ENCODE assay signal across 19 mouse cellular contexts in the genomic region with DNA sequence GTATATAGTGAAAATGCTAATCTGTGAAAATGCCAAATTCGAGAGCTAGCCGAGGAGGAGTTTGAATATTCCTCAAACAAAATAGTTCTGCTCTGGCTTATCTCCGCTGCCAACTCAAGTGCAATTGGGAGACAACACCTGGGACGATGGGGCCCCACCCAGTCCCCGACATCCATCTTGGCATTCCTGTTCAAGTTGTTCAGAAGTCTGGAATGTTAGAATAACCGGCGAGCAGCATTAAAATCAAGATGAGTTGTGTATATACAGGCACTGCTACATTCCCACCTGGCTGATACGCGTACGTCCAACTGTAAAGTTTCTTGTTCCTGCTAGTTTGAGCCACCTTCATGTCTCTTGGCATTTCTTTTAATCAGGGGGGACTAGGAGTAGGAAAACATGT.
DNase-seq lines count a peak whose midpoint lies in the region; ATAC-seq and TF ChIP-seq lines count a peak whose summit lies in the region.
"Had no signal": no experiment of that assay in that cellular context is flagged by ENCODE, and none has a peak within 500 bp of the region (broad histone marks: within the 10 kb centered on the region; RNA-seq: fewer than 3 reads in every experiment).

No protein-coding gene starts in this region.

- ATAC-seq in lung, embryonic 14.5 days (ENCODE audit: insufficient read depth), result peak; percentile 49; the same call in 1 of the 2 replicates
- ATAC-seq in embryonic facial prominence, embryonic 14.5 days (ENCODE audit: low read depth), result 0 out of 2 replicates have a peak, but pooled peaks have one; percentile 41
- ATAC-seq in lung, postnatal 0 days, result peak; percentile 78; the same call in 1 of the 2 replicates
- ATAC-seq: forebrain, embryonic 15.5 days; hindbrain, postnatal 0 days had no signal

- H3K27me3 ChIP-seq in lung, embryonic 14.5 days (ENCODE audit: insufficient read depth, low read length), result no peaks in the 10 kb centered on the region
- no peaks in the 10 kb centered on the region for H3K27me3 ChIP-seq in embryonic facial prominence, embryonic 14.5 days (replicated peaks; ENCODE audit: control insufficient read depth, insufficient read depth, low read length)
- no peaks in the 10 kb centered on the region for H3K27me3 ChIP-seq in lung, postnatal 0 days (replicated peaks; ENCODE audit: insufficient read depth, low read length)
- no peaks in the 10 kb centered on the region for H3K27me3 ChIP-seq in limb, embryonic 10.5 days (ENCODE audit: low read depth, poor library complexity, severe bottlenecking)
- H3K27me3 ChIP-seq: forebrain, embryonic 15.5 days; heart, embryonic 15.5 days; hindbrain, embryonic 13.5 days had no signal

- H3K27ac ChIP-seq in lung, embryonic 14.5 days (ENCODE audit: low read depth), result no peak overlapping the region
- H3K27ac ChIP-seq in embryonic facial prominence, embryonic 14.5 days (replicated peaks; ENCODE audit: low read depth, low read length), result 0 out of 2 replicates have a peak overlapping the region, but pooled peaks have one; percentile 8
- H3K27ac ChIP-seq in lung, postnatal 0 days (ENCODE audit: low read length), result no peak overlapping the region
- no peak overlapping the region for H3K27ac ChIP-seq in limb, embryonic 10.5 days
- H3K27ac ChIP-seq: forebrain, embryonic 15.5 days; heart, embryonic 10.5 days; heart, embryonic 15.5 days; hindbrain, embryonic 13.5 days; hindbrain, postnatal 0 days had no signal

- H3K9ac ChIP-seq in lung, embryonic 14.5 days, result no peak overlapping the region
- no peak overlapping the region for H3K9ac ChIP-seq in embryonic facial prominence, embryonic 14.5 days (ENCODE audit: low read depth, low read length)
- no peak overlapping the region for H3K9ac ChIP-seq in lung, postnatal 0 days (replicated peaks; ENCODE audit: low read depth)
- H3K9ac ChIP-seq: forebrain, embryonic 15.5 days; heart, embryonic 15.5 days; hindbrain, embryonic 13.5 days had no signal

- H3K36me3 ChIP-seq in lung, embryonic 14.5 days (ENCODE audit: insufficient read depth), result no peaks in the 10 kb centered on the region
- H3K36me3 ChIP-seq in embryonic facial prominence, embryonic 14.5 days (ENCODE audit: control insufficient read depth, insufficient read depth, low read length), result no peaks in the 10 kb centered on the region
- no peaks in the 10 kb centered on the region for H3K36me3 ChIP-seq in lung, postnatal 0 days (ENCODE audit: insufficient read depth, low read length)
- H3K36me3 ChIP-seq in limb, embryonic 10.5 days, result no peaks in the 10 kb centered on the region
- H3K36me3 ChIP-seq: forebrain, embryonic 15.5 days; heart, embryonic 10.5 days; heart, embryonic 15.5 days; hindbrain, embryonic 13.5 days had no signal

- DNase-seq in lung, embryonic 14.5 days, result peak; percentile 21
- no peak for DNase-seq in lung, postnatal 25 days (ENCODE audit: low spot score)
- peak; percentile 54 for DNase-seq in embryonic facial prominence, embryonic 14.5 days (ENCODE audit: low spot score)
- peak; percentile 18 for DNase-seq in lung, postnatal 0 days (ENCODE audit: low spot score)
- no peak for DNase-seq in layer of hippocampus, postnatal 10 days (ENCODE audit: low spot score in 2 of 2)
- DNase-seq in limb, embryonic 10.5 days (ENCODE audit: low spot score), result no peak
- no peak for DNase-seq in adrenal gland, postnatal 36 days
- DNase-seq: adrenal gland, postnatal 10 days; cerebellum, adult 11-12 months; cerebellum, adult 9-10 months; cerebellum, postnatal 25 days; gastrocnemius, postnatal 36 days; heart, adult 18-20 months; heart, postnatal 14 days had no signal

- peaks cover 5% of the 10 kb centered on the region; the same call in 1 of the 2 replicates for H3K4me1 ChIP-seq in lung, embryonic 14.5 days (ENCODE audit: insufficient read depth)
- H3K4me1 ChIP-seq in embryonic facial prominence, embryonic 14.5 days (ENCODE audit: control insufficient read depth, insufficient read depth, low read length), result peaks cover 7% of the 10 kb centered on the region; the same call in 1 of the 2 replicates
- H3K4me1 ChIP-seq in lung, postnatal 0 days (ENCODE audit: insufficient read depth, low read depth, low read length), result peaks cover 8% of the 10 kb centered on the region; the same call in 1 of the 2 replicates
- H3K4me1 ChIP-seq in limb, embryonic 10.5 days, result no peaks in the 10 kb centered on the region
- H3K4me1 ChIP-seq: heart, embryonic 10.5 days; heart, embryonic 15.5 days; hindbrain, embryonic 13.5 days had no signal

- 60% methylated on average over 10 of the region's 10 CpGs for WGBS in lung, embryonic 14.5 days
- 66% methylated on average over 10 of the region's 10 CpGs for WGBS in embryonic facial prominence, embryonic 14.5 days
- WGBS in lung, postnatal 0 days, result 51% methylated on average over 10 of the region's 10 CpGs
- 93% methylated on average over 10 of the region's 10 CpGs for WGBS in limb, embryonic 10.5 days

- no peak overlapping the region for H3K4me3 ChIP-seq in lung, embryonic 14.5 days (ENCODE audit: low read depth, low read length)
- no peak overlapping the region for H3K4me3 ChIP-seq in embryonic facial prominence, embryonic 14.5 days (ENCODE audit: low read depth, low read length)
- H3K4me3 ChIP-seq in lung, postnatal 0 days (ENCODE audit: low read depth, low read length), result no peak overlapping the region
- H3K4me3 ChIP-seq in limb, embryonic 10.5 days, result no peak overlapping the region
- H3K4me3 ChIP-seq: forebrain, embryonic 15.5 days; heart, embryonic 10.5 days; heart, embryonic 15.5 days; hindbrain, embryonic 13.5 days had no signal

- TF ChIP-seq CTCF in lung, embryonic 14.5 days (IDR thresholded peaks at IDR 0.05; ENCODE audit: low read depth), result no peak
- TF ChIP-seq CTCF in lung, postnatal 0 days (IDR thresholded peaks at IDR 0.05), result no peak

- peak; percentile 96 for TF ChIP-seq EP300 in lung, postnatal 0 days (IDR thresholded peaks at IDR 0.05)

- no peak overlapping the region for H3K4me2 ChIP-seq in lung, embryonic 14.5 days
- H3K4me2 ChIP-seq in embryonic facial prominence, embryonic 14.5 days (ENCODE audit: low read depth, low read length), result no peak overlapping the region
- no peak overlapping the region for H3K4me2 ChIP-seq in lung, postnatal 0 days (replicated peaks; ENCODE audit: low read depth, low read length)
- H3K4me2 ChIP-seq: forebrain, embryonic 15.5 days; heart, embryonic 15.5 days; hindbrain, embryonic 13.5 days had no signal

- no peaks in the 10 kb centered on the region for H3K9me3 ChIP-seq in lung, embryonic 14.5 days (ENCODE audit: low read depth, low read length)
- no peaks in the 10 kb centered on the region for H3K9me3 ChIP-seq in embryonic facial prominence, embryonic 14.5 days (ENCODE audit: control insufficient read depth, low read length)
- no peaks in the 10 kb centered on the region for H3K9me3 ChIP-seq in lung, postnatal 0 days (ENCODE audit: low read length)
- no peaks in the 10 kb centered on the region for H3K9me3 ChIP-seq in limb, embryonic 10.5 days (replicated peaks)
- H3K9me3 ChIP-seq: forebrain, embryonic 15.5 days; heart, embryonic 10.5 days; heart, embryonic 15.5 days; hindbrain, embryonic 13.5 days had no signal

Comparison
In these comparisons a context has a peak if more than half of its experiments do, and no peak if none do; other contexts are left out.
1. DNase-seq: peak in lung, embryonic 14.5 days (single experiment), embryonic facial prominence, embryonic 14.5 days (single experiment) and lung, postnatal 0 days (single experiment); none in lung, postnatal 25 days (single experiment), layer of hippocampus, postnatal 10 days (0 of 2), limb, embryonic 10.5 days (single experiment) and adrenal gland, postnatal 36 days (0 of 2).
2. Peak in every context shown above with its lines, with median percentiles within 50 percentile points of each other: ATAC-seq.